Mouse (Mus musculus) adrenal gland, postnatal 10 days (tissue): ENCODE measurements around the gene Zfp687. TPM values are rescaled to one million over a fixed set of nuclear protein-coding genes. Genes with fewer than 3 reads are reported as not detected.
"Not testable (repeated sequence)": the region's sequence is repeated elsewhere in the genome, so short reads cannot be mapped to it uniquely, and the experiment has no call there.

Source experiments
- DNase-seq: peaks from one replicate; pipeline ENCODE4 v3.0.0; 2021; ENCODE audit warnings: mixed read lengths
- long read RNA-seq, 2 experiments: library from polyadenylated mRNA; stranded (forward); transcript quantifications; one replicate each; pipeline ENCODE4 v2.0.0; 2021
- total RNA-seq, 2 experiments: library from RNA; stranded (reverse); gene quantifications; 2 replicates each; pipeline ENCODE4 v1.2.3; 2021

Zfp687 gene
- total RNA-seq = 10 to 100 TPM; 35.3 to 39.8 TPM
- long read RNA-seq, experiment 1, partial matches to known transcripts = 2 of 6 reads
- long read RNA-seq, experiment 1, other reads (novel, unspliced or antisense) = 4 of 6 reads
- long read RNA-seq, experiment 2, partial matches to known transcripts = 1 of 4 reads
- long read RNA-seq, experiment 2, other reads (novel, unspliced or antisense) = 3 of 4 reads

GRCm38 (mm10) chr3:95015337-95015872, at the start of gene Zfp687:
Gene Zfp687, minus strand, starts transcription at chr3:95015448.
- peak; percentile 99 for DNase-seq

GRCm38 (mm10) chr3:95063741-95064140, 48.5 kb upstream of the Zfp687 start:
- DNase-seq = no peak

GRCm38 (mm10) chr3:95058078-95058477, 42.8 kb upstream of the Zfp687 start:
- DNase-seq = no peak

- peak; percentile 42 for DNase-seq
These were observed 41.0 kb upstream of the Zfp687 start for GRCm38 (mm10) chr3:95056275-95056674.

- peak; percentile 59 for DNase-seq
These were observed 39.4 kb upstream of the Zfp687 start for GRCm38 (mm10) chr3:95054481-95055260.

GRCm38 (mm10) chr3:95053701-95054100, 38.5 kb upstream of the Zfp687 start:
- peak; percentile 42 for DNase-seq

GRCm38 (mm10) chr3:95052959-95053358, 37.7 kb upstream of the Zfp687 start:
- peak; percentile 63 for DNase-seq

- DNase-seq = peak; percentile 52
These were observed 32.7 kb upstream of the Zfp687 start for GRCm38 (mm10) chr3:95047914-95048313.

GRCm38 (mm10) chr3:95046462-95047057, 31.3 kb upstream of the Zfp687 start:
- DNase-seq = peak; percentile 51

GRCm38 (mm10) chr3:95043251-95043650, 28.0 kb upstream of the Zfp687 start:
- DNase-seq = no peak

- no peak for DNase-seq
These were observed 27.6 kb upstream of the Zfp687 start for GRCm38 (mm10) chr3:95042838-95043229.

- DNase-seq = peak; percentile 98
These were observed 27.1 kb upstream of the Zfp687 start, which contains the start of gene Psmd4 for GRCm38 (mm10) chr3:95042166-95042837. Gene Psmd4, minus strand, starts transcription at chr3:95042614.

GRCm38 (mm10) chr3:95041625-95042024, 26.4 kb upstream of the Zfp687 start:
- no peak for DNase-seq

GRCm38 (mm10) chr3:95029953-95030352, 14.7 kb upstream of the Zfp687 start:
- no peak for DNase-seq

- DNase-seq = not testable (repeated sequence)
These were observed 14.1 kb upstream of the Zfp687 start for GRCm38 (mm10) chr3:95029291-95029827.

GRCm38 (mm10) chr3:95028603-95029002, 13.4 kb upstream of the Zfp687 start:
- DNase-seq = no peak

GRCm38 (mm10) chr3:95027701-95028100, 12.5 kb upstream of the Zfp687 start:
- no peak for DNase-seq

- DNase-seq = no peak
These were observed 11.9 kb upstream of the Zfp687 start for GRCm38 (mm10) chr3:95027057-95027645.

- DNase-seq = no peak
These were observed 10.0 kb upstream of the Zfp687 start for GRCm38 (mm10) chr3:95025202-95025601.

GRCm38 (mm10) chr3:95024551-95024950, 9.3 kb upstream of the Zfp687 start:
- DNase-seq = no peak

- DNase-seq = not testable (repeated sequence)
These were observed 5.7 kb upstream of the Zfp687 start for GRCm38 (mm10) chr3:95020956-95021355.

- no peak for DNase-seq
These were observed 3.5 kb upstream of the Zfp687 start for GRCm38 (mm10) chr3:95018741-95019140.
